Mouse (Mus musculus) lung, adult 2 months (tissue): ENCODE measurements at regions not wholly inside any gene's neighbourhood (a gene's known extent, or its start where the extent isn't known, plus 50 kb on each side); places are given as distances from the start of the nearest gene placed in this dataset.
A peak's percentile ranks its signal among the peaks of the same experiment; 100 is the strongest.

Experiments used
- DNase-seq: peaks from one replicate; pipeline ENCODE4 v3.0.0; 2022
- H3K4me1 ChIP-seq: fragments of 200-500 bp; 2 replicates; pipeline ENCODE4 v1.6.1; 2011; ENCODE audit warnings: low read length; ENCODE audit not compliant: control insufficient read depth, insufficient read depth
- H3K4me3 ChIP-seq: fragments of 200-500 bp; replicated peaks from 2 replicates; pipeline ENCODE3; 2011; ENCODE audit warnings: low read depth, mild to moderate bottlenecking, control low read depth, low read length; ENCODE audit errors: extremely low read depth
- CTCF ChIP-seq: fragments of 200-500 bp; IDR thresholded peaks from 2 replicates; pipeline ENCODE4 v1.5.1; 2011; ENCODE audit warnings: mild to moderate bottlenecking, low read length, control low read depth; ENCODE audit not compliant: insufficient read depth
- POLR2A ChIP-seq: fragments of 200-500 bp; IDR thresholded peaks from 2 replicates; pipeline ENCODE4 v1.6.1; 2011; ENCODE audit warnings: low read depth, mild to moderate bottlenecking, control low read depth, low read length, borderline replicate concordance; ENCODE audit errors: extremely low read depth
- WGBS: fragments of 180-500 bp; shearing (Covaris S2); methylation state at CpG from one replicate; pipeline ENCODE4 v1.1.7; 2018; 5-methylcytosine and 5-hydroxymethylcytosine counted together

- TF ChIP-seq POLR2A (no peak), CTCF (no peak)
- DNase-seq: no peak
- H3K4me1 ChIP-seq: no peaks in the 10 kb centered on the region; the same call in 1 of the 2 replicates
- 58% methylated on average over 10 of the region's 10 CpGs for WGBS
- no peak overlapping the region for H3K4me3 ChIP-seq
Measured at GRCm38 (mm10) chr2:79510485-79511094, 54.0 kb upstream of the Cerkl start.

- TF ChIP-seq POLR2A: no peak
- TF ChIP-seq CTCF: no peak
- Histone ChIP-seq H3K4me3 (no peak overlapping the region), H3K4me1 (no peaks in the 10 kb centered on the region; the same call in 1 of the 2 replicates)
- 48% methylated on average over 6 of the region's 6 CpGs for WGBS
- DNase-seq: no peak
Measured at GRCm38 (mm10) chr2:79511108-79511507, 54.5 kb upstream of the Cerkl start.

DNA sequence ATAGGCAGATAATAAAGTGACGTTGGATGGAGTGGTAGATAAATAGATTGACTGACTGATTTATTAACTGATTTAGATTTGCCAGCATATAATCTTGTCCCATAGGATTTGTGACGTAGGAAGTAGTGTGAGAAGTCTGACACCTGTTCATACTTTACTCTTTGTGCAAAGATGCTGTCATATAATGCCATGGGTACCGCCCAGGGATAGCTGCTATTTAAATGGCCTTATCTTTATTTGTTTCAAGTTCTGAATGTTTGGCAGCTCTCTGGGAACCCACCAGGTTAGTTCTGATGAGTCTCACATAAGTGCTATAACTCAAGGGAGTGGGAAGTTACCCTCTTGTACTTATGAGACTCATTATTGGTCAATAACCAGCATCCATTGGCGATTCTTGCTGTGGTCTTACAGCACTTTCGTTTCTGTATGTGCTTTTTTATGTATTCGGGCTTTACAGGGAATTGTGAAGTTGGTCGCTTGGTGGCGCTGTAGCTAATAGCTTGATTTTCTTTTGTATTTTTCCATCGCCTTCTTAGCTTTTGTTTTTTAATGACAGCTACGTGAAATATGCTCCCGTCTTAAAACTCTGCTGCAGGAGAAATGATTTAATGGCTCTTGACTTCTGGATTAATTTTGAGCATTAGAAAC is 55.2 kb upstream of the Cerkl start:
- WGBS: 23% methylated on average over 11 of the region's 11 CpGs
- no peaks in the 10 kb centered on the region; the same call in 1 of the 2 replicates for H3K4me1 ChIP-seq
- no peak overlapping the region for H3K4me3 ChIP-seq
- TF ChIP-seq POLR2A (no peak), CTCF (no peak)
- DNase-seq: peak; percentile 67

DNA sequence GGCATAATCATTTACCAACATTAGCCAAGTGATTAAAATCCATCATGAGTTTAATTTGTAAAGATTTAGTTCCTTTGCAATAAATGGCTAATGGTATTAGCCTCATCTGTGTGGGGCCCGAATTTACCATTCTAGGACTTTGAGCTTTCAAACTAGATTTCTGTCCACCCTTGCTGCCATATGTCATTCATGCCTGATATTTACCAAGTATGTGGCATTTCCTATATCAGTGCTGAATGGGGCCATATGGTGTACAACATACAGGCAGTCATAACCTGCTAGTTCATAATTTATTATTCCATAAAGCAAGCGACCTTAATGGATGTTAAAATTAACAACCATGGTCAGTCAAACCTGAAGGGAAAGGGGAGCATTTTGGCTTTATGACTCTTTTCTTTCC is 55.8 kb upstream of the Cerkl start:
- TF ChIP-seq POLR2A: no peak
- no peak for TF ChIP-seq CTCF
- 69% methylated on average over 2 of the region's 2 CpGs for WGBS
- DNase-seq: no peak
- Histone ChIP-seq H3K4me1 (no peaks in the 10 kb centered on the region; the same call in 1 of the 2 replicates), H3K4me3 (no peak overlapping the region)

DNA sequence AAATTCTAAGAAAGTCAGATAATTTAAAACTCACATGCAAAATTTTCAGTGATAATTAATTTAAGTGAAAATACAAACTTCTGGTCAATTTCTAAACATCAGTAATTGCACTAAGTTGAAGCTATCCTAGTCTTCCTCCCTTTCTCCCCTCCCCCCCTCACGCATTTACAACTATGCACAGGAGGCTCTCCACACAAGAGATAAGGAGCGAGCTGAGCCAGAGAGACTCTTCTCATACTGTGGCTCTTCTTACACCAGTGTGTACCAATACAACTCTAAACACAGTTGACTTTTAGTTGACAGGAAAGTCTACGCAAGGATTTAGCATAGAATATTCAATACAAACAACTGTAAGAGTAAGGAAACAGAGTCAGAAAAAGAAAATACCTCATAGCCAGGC is 57.1 kb upstream of the Cerkl start:
- Histone ChIP-seq H3K4me1 (no peaks in the 10 kb centered on the region; the same call in 1 of the 2 replicates), H3K4me3 (no peak overlapping the region)
- 67% methylated on average over 3 of the region's 3 CpGs for WGBS
- DNase-seq: no peak
- no peak for TF ChIP-seq CTCF
- no peak for TF ChIP-seq POLR2A

GRCm38 (mm10) chr2:79518046-79518750 is 61.6 kb upstream of the Cerkl start:
- WGBS: 48% methylated on average over 8 of the region's 8 CpGs
- DNase-seq: peak; percentile 27
- no peak for TF ChIP-seq CTCF
- TF ChIP-seq POLR2A: no peak

DNA sequence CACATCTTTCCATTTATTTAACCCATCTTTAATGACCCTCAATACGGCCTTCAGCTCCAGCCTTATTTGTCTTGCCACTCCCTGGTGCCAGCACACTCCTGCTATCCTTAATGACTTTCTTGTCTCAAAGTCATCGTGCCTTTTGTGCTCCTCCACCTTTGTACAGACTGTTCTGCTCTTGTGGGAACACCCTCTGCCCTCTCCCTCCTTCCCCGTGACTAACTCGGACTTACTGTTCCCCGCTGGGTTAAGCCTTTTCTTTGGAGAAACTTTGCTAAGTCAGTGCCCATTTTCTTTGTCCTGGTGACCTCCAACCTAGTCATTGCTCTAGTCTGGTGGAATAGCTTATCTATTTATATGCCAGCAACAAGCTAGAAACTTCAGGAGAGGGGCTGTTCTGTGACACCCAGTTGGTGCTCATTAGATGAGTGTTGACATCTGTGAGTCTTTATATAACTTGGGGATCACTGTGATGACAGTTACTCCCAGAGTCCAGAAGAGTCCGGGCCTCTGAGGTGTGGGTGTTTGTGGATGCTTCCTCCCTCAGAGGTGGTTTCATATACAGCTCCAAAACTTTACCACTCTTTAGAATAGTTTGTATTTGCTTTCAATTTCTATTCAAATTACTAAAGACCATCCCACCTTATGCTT is 63.3 kb upstream of the Cerkl start:
- H3K4me1 ChIP-seq: no peaks in the 10 kb centered on the region; the same call in 1 of the 2 replicates
- TF ChIP-seq POLR2A: no peak
- no peak for TF ChIP-seq CTCF
- WGBS: 77% methylated on average over 6 of the region's 6 CpGs
- DNase-seq: no peak
- H3K4me3 ChIP-seq: no peak overlapping the region

More at GRCm38 (mm10) chr2:79518046-79518750, 61.6 kb upstream of the Cerkl start:
- Histone ChIP-seq H3K4me1 (no peaks in the 10 kb centered on the region; the same call in 1 of the 2 replicates), H3K4me3 (no peak overlapping the region)

DNA sequence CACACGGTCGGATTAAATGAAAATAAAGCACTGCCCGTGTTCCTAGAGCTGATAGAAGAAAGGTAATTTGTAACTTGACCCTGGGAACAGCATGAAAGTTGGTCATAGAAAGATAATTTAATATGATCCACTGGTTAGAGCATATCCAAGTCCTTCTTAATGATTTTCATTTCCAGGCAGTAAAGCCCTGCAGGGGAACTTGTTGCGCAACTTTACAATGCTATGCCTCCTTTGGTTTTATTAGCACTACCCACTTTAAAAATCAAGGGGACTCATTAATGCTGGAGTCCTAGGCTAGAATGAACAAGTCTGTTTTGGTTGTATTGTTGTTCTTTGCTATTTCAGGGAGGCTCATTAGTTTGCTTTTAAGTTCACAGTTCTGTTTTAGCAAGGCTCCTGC is 66.9 kb upstream of the Cerkl start:
- Histone ChIP-seq H3K4me3 (no peak overlapping the region), H3K4me1 (no peaks in the 10 kb centered on the region)
- TF ChIP-seq CTCF (no peak), POLR2A (no peak)
- 78% methylated on average over 4 of the region's 4 CpGs for WGBS
- DNase-seq: no peak

GRCm38 (mm10) chr2:79527529-79527928 is 70.9 kb upstream of the Cerkl start:
- DNase-seq: no peak

DNA sequence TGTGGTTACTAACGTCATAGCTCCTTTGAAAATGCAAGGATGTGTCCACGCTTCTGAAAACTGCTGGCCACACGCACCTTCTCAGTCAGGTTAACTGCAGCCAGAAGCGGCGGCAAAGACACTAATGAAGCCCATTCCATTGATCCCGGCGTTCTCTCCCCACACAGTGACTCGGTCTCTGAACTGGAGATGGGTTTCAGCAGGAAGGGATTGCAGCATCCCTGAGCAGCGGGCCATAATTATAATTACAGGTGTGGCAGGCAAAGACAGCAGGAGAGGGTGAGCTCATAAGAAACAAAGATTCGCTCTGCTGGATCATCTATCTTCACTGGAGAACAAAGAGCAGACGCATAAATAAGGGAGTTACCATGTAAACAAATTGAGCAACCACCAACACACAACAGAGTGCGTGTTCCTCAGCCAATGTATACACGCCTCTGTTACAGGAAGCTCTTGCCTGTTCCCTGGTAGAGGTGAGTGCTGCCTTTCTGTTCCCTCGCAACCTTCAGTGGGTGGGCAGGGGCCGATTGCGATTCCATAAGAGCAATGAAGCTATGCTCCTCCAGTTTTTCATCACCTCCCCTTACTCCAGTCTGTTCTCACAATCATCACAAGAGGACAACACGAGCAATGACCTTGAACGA is 71.9 kb upstream of the Cerkl start:
- DNase-seq: no peak
- WGBS: 83% methylated on average over 18 of the region's 18 CpGs
- Histone ChIP-seq H3K4me1 (no peaks in the 10 kb centered on the region), H3K4me3 (no peak overlapping the region)
- TF ChIP-seq CTCF: no peak
- no peak for TF ChIP-seq POLR2A

More at GRCm38 (mm10) chr2:79527529-79527928, 70.9 kb upstream of the Cerkl start:
- no peak for TF ChIP-seq POLR2A
- TF ChIP-seq CTCF: no peak
- Histone ChIP-seq H3K4me1 (no peaks in the 10 kb centered on the region), H3K4me3 (no peak overlapping the region)
- WGBS: 74% methylated on average over 5 of the region's 5 CpGs
